Mouse (Mus musculus) megakaryocyte, adult 5-6 weeks (primary cell): ENCODE measurements around the gene Rinl. TPM values are rescaled to one million over a fixed set of nuclear protein-coding genes. Genes with fewer than 3 reads are reported as not detected.
A peak's percentile ranks its signal among the peaks of the same experiment; 100 is the strongest.

Experiments used
- ATAC-seq: 2 replicates; pipeline ENCODE4 v1.8.0; 2016; ENCODE audit warnings: mild to moderate bottlenecking, inconsistent platforms; ENCODE audit not compliant: poor library complexity, severe bottlenecking
- total RNA-seq, 2 experiments: library from RNA; stranded (forward) in 1 of 2; stranded (reverse) in 1 of 2; fragments of 153-499, 151-499 nt in 1 of 2; fragments of 221-1000, 200-1000 nt in 1 of 2; gene quantifications; 2 replicates each; pipeline versions ENCODE4 v1.2.3 to v1.2.4; 2015 to 2017

Gene Rinl
- total RNA-seq, 2 experiments from 2014 or later = 64.9 to 71.5 TPM

DNA sequence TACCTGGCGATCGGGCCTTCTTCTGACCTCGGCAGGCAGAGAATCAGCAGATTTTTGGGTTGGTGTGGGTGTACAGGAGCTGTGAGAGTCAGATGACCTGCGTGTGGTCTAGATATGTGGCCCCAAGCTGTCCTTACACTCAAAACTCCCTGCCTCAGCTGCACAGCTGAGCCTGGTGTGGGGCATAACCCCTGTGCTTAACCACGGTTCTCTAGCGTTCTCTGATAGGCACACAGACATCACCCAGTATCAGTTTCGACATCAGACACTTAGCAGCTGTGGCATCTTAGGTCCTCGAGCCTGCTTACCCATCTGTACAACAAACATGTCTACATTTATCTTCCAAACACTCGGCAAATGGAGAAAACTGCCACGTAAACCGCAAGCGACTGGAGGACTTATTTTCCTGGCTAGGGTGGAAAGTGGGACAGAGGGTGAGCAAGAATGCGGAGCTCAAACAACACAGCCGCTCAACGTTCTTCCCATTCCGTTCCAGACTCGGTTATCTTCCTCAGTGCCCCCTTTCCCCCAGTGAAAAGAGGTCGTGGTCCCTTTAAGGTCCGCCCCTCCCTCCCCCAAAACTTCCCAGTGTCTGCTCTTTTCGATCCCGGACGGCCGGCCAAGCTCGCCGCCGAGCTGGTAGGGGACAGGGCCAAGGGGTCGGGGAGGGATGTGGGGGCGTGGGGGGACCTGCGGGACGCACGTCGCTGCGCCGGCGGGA lies 19.6 kb downstream of the Rinl start, which contains the start of gene Hnrnpl:
Hnrnpl (plus strand) TSS at position 321 of the 721 bp plus-strand sequence.
- ATAC-seq = peak; percentile 3

DNA sequence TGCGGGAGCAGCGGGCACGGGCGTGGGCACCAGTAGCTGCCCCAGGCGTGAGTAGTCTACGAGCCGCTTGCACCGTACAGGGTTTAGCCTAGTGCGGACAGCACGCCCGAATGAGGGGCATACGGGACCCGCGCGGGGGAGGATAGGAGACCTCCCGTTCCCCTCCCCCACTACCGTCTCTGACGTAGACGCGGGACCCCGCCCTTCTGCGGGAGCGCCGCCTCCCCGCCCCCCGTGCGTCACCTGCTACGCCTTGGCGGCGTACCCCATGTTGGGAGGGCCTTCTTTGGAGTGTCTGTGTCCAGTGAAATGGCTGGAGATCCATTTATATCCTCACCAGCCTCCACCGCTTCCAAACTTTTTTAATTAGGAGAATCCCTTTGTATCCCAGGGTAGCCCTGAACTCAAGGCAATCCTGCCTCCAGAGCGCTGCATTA lies 20.2 kb downstream of the Rinl start:
- peak; percentile 62 for ATAC-seq

DNA sequence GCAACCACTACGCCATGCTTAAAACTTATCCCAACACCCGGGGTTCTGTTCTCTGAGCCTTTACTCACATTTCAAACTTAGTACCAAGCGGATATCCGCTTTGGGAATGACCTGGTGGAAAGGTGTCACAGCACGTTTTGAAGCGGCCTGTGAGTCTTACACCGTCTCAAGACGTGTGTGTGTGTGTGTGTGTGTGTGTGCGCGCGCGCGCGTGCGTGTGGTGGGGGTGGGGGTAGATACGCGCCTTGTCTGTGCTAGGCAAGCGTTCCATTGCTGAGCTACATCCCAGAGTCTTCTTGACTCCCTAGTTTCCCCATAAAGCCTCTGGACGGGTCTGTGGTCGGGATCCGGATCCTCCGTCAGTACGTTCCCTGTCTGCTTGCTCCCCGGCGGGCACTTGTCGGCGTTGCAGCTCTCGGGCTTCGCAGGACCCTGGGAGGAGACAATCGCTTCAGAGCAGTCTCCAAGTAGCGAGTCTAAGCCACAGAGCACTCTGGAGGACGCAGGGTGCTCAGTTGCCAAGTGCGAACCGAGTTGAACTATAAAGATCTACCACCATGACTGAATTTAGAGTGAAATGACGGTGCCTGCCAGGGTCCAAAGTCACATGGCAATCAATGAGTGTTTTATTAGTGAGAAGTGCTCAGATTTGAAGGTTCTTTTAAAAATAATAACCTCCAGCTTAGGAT lies 20.8 kb downstream of the Rinl start:
- ATAC-seq = peak; percentile 10

DNA sequence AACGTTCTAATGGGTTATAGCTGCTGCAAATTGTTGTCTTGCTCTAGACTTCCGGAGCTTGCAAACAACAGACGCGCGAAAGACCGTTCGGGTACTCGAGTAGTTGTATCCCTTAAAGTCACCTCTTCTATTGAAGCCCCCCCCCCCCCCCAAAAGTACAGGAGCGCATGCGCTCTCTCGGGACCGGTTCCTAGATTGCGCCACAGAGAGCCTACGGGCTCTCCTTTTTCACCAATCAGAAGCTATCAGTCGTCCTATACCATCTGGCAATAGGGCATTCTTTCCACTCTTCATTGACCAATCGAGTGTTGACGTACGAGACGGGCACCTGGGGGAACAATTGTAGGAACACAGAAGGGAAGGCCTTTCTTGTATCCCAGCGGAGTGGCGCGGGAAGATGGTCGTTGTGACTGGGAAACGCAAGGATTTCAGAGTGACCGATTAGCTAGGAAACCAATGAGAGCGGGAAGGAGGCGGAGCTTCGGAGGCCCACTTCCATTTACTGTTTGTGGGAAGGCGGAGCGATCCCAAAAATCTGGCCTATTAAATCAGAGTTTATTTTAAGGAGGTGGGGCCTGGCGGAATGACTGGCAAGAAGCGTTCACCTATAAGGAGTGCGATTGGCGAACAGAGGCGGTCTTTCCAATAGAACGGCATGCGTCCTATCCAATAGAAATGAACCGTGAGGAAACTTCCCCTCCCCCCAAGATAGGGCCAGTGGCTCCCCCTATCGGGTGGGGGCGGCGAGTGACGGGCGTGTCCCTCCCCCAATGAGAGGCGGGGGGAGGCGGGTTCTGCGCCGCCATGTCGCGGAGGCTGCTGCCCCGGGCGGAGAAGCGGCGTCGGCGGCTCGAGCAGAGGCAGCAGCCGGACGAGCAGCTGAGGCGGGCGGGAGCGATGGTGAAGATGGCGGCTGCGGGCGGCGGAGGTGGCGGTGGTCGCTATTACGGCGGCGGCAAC lies 21.6 kb downstream of the Rinl start:
- peak; percentile 73 for ATAC-seq

DNA sequence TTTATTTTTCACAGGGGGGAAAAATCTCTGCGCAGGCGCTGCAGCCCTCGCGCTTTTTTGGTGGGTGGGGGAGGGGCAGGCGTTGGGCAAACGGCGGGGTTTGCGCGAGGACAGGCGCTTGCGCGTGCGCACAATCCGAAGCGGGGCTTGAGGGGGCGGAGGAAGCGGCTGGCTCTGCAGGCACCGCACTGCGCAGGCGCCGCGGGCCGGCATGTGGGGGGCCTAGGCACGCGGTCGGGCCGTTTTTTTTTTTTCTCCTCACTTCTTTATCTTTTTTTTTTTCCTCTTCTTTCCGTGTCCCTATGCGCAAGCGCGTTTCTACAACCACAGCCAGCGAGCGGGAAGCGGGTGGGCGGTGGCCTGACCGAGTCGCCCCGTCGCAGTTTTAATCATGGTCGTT lies 22.5 kb downstream of the Rinl start:
- ATAC-seq = peak; percentile 16; the same call in 1 of the 2 replicates

DNA sequence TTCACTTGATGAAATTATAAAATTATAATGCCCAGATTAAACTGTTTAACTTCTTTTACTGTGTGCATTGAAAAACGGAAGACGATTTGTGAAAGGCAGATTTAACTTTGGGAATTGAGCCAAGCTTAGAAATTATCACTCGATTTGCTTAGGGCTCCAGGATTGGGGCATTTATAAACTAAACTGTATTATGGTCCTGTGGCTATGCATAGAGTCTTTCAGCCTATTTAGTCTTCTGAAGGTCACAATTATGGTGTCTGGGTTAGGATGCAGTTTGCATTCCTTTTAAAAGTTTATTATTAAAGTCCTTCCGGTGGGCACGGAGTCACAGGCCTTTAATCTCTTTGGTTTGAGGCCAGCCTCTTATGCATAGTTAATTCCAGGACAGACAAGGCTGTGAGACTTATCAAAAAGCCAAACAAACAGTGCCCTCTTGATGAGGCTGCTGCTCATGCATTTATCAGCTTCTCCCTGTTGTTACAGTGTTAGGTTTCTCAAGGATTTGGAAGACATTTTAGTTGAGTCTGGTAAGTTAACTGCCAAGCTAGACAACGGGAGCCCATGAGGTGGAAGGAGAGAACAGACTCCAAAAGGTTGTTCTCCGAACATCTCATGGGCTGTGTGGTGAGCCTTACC lies 23.0 kb downstream of the Rinl start:
- ATAC-seq = no peak

DNA sequence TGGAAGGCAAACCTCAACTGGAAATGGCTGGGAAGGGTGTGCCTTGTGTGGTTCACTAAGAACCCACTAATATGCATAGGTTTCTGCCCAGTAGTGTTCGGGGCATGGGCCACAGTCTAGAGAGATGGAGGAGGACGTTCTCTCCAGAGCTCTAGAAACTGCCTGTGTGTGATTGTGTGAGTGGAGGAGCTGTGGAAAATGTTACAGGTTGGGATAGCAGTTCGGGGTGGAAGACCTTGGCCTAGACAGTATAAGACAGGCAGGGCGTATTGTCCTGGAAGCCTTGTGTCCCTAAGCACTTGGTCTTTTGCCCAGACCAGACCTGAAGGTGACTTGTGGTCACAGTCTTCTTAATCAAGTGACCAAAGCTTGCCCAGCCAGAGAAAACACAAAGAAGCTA lies 23.7 kb downstream of the Rinl start:
- no peak for ATAC-seq

DNA sequence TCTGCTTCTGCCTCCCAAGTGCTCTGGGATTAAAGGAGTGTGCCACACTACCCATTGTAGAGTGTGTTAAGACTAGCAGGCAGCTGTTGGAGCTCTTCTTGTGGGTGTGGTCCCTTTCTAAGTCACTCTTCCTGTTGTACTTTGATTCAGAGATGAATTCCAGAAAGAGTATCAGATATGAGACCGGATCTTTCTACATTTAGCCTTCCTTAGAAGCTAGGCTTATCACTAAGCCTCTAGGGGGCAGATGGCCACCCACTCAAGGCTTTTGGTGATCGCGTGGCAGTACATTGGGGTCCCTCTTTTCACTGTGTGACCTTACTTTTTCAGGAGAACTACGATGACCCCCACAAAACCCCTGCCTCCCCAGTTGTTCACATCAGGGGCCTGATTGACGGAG lies 24.2 kb downstream of the Rinl start:
- no peak for ATAC-seq

DNA sequence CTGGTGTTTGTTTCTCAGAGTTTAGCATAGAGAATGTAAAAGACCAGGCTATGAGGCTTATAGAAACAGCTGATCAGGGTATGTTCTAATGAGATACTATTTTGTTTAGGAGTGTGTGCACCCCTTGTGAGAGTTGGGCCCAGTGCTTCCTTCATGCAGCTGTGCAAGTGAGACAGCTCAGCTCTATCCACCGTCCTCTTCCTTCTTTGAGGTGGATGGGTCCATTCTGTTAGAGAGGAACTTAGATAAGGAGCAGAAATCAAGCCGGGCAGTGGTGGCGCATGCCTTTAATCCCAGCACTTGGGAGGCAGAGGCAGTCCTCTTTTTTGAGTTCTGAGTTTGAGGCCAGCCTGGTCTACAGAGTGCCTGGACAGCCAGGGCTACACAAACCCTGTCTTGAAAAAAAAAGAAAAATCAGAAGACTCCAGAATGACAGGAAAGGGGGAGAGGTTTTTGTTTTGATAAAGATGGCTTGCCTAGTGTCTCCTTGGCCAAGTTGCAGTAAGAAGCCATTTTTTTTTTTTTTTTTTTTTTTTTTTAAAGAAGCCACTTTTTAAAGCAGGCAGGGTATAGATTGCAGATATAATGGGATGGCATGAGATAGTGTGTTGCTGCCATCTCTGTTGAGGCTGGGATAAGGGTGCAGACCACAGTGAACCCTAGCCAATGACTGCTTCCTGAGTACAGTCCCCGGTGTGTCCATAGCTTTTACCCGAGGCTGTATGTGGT lies 25.7 kb downstream of the Rinl start:
- no peak for ATAC-seq

DNA sequence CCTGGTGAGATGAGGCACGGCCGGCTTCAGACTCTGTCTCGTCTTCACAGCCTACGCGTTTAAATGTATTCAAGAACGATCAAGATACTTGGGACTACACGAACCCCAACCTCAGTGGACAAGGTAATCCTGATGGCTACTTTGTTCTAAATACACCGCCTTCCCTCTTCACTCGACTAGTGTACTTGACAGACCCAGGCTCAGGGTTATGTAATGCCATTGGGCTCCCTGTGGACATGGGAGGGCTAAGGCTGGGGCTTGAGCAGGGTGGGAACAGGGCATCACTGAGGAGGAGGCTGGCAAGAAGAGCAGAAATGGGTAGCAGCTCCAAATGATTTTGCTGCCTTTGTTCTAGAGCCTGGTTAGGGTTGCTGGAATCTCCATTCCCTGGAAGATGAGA lies 26.5 kb downstream of the Rinl start:
- no peak for ATAC-seq

DNA sequence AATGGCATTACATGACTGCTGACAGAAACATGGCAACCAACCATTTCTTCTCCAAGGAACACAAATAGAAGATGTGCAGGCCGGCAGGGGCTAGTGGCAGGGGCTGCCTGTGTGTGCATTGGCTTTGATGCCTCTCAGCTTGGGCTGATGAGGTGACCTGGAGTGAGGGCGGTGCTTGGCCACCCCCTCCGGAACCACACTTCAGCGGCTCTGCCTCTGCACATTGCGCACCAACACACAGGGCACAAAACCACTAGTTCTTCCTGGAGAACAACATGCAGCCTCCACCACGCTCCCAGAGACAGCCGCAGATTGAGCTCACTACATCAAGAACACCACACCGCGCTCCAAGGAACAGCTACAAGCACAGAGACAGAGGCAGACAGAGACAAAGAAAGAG lies 27.4 kb downstream of the Rinl start:
- no peak for ATAC-seq

DNA sequence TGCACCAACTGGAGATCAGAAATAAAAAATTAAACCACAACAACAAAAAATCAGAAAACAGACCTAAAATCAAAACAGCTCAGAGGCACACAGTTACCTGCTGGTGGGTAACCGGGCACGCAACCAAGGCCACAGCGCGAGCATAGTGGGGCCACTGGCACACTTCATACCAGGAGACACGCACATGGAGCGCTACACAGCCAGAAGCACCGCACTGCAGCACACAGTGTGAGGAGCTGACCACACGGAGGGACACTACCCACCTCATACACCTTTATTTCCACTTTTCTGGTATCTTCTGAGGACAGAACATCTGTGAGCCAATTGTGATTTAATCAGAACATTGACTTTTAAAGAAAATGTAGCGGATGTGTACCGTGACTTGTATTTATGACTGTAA lies 28.2 kb downstream of the Rinl start:
- no peak for ATAC-seq

DNA sequence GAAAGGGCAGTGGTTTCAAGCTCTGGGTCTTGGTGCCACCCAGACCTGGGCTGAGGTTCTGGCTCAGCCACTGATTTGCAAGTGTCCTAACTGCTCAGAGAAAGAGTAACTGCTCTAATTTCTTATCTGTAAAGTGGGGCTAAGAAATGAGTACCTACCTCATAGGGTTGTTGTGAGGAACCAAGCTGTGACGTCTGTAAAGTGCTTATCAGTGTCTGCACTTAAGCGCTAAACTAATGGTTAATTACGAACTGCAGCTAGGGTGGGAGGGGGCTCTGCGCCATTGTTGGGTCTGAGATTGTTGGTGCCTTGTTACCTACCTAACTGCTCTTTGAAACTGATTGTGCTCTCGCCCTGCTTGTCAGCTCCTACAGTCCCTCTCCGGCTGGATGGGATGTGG lies 28.8 kb downstream of the Rinl start:
- ATAC-seq = no peak

DNA sequence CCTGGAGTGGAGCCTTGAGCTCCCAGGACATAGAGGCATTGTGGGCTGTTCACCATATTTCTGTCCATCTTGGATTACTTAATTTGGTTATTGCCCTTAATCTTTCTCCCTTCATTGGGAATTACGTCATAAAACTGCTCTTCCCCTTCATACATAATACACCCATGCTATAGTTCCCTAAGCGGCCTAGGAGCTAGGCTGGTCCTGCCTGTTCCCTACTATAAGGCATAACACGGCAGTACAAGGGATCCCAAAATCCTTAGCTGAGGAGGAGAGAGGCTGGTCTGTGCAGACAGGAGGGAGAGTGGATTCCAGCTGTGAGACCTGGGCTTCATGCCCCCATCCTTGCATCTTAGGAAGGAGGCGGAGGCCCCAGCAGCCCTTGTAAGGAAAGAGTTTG lies 29.2 kb downstream of the Rinl start:
- ATAC-seq = no peak

DNA sequence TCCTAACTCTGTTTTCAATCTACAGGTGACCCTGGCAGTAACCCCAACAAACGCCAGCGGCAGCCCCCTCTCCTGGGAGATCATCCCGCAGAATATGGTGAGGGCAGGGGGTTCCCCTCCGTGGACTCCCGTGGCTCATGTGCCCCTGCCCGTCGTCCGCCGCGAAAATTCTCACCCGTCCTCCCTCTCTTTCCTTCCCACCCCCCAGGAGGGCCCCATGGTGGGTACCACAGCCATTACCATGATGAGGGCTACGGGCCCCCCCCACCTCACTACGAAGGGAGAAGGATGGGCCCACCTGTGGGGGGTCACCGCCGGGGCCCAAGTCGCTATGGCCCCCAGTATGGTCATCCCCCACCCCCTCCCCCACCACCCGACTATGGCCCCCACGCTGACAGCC lies 29.7 kb downstream of the Rinl start:
- ATAC-seq = no peak

DNA sequence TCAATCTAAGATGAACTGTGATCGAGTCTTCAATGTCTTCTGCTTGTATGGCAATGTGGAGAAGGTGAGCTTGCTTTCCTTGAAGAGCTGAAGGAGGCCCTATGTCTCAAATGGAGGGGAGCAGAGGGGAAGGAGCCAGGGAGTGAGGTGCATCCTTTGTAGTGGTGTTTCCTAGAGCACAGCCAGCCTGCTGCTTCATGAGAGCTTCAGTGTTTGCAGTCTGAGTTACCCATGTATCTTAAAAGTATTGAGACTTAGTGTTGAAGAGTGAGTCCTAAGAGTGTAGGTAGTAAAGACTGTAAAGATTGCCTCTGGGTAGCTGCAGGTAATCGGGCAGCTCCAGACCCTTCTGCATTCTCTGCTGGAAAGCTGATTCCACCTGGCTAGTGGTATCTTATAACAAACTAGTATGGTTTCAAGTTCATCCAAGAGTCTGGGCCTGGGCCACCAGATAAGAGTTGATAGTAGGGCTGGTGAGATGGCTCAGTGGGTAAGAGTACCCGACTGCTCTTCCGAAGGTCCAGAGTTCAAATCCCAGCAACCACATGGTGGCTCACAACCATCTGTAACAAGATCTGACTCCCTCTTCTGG lies 30.2 kb downstream of the Rinl start:
- no peak for ATAC-seq

DNA sequence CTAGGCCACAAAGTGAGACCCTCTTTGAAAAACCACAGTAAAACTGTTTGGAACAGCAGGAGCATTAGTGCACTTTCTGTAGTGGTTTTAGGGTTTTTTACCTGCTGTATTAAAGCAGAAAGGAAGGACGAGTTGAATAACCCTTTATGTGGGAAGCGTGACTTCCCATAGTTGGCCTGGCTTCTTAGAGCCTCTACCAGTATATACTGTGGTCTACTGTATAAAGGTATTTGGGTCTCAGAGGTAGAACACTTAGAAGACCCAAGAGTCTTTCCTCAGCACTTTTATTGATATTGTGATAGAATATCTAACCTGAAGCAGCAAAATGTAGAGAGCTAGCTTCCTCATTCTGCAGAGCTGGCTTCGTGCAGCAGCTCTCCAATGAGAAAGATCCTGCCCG lies 30.8 kb downstream of the Rinl start:
- no peak for ATAC-seq

DNA sequence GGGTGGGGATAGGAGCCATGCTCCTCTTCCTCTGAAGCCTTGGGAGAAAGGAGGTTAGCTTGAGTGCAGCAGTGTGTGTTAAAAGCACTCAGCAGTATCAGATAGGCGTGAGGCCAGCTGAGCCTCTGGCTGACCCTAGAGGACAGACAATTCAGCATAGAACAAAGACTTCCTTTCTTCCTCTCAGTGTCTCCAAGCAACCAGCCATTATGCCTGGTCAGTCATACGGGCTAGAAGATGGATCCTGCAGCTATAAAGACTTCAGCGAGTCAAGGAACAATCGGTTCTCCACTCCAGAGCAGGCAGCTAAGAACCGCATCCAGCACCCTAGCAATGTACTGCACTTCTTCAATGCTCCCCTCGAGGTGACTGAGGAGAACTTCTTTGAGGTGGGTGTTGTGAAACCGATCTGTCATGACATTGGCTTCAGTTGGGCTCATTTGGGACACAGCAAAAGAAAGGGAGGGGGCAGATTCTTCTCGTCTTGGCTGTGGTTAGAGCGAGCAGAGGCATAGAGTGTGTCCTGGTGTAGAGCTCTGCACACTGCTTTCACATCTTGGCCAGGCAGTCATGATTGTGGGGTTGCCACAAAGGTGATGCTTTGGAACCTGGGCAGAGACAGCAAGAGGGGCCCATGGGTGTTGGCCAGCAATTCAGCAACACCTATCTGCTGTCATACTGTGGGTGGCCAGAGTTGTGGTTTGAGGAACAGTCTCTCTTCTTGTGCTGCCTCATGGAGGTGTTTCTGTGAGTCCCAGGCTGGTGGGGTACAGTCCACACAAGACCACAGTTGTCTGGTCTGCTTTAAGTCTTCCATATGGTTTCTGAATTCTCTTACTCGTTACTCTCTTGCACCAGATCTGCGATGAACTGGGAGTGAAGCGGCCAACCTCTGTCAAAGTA lies 31.8 kb downstream of the Rinl start:
- no peak for ATAC-seq
